20 mouse cellular contexts compared by ENCODE assay signal in genomic region chr4:105265678-105266077, GRCm38 (mm10).
DNase-seq lines count a peak whose midpoint lies in the region; ATAC-seq and TF ChIP-seq lines count a peak whose summit lies in the region.
"Had no signal": no experiment of that assay in that cellular context is flagged by ENCODE, and none has a peak within 500 bp of the region (broad histone marks: within the 10 kb centered on the region; RNA-seq: fewer than 3 reads in every experiment).

No protein-coding gene starts in this region.

- no peak for TF ChIP-seq CTCF in midbrain, postnatal 0 days (IDR thresholded peaks at IDR 0.05)
- TF ChIP-seq CTCF in stomach, postnatal 0 days (IDR thresholded peaks at IDR 0.05; ENCODE audit: low read depth), result no peak

- no peaks in the 10 kb centered on the region for H3K9me3 ChIP-seq in midbrain, postnatal 0 days (ENCODE audit: low read length)
- no peaks in the 10 kb centered on the region for H3K9me3 ChIP-seq in midbrain, embryonic 13.5 days
- no peaks in the 10 kb centered on the region for H3K9me3 ChIP-seq in stomach, postnatal 0 days (ENCODE audit: control insufficient read depth, low read length)
- H3K9me3 ChIP-seq: embryonic facial prominence, embryonic 13.5 days; limb, embryonic 15.5 days; midbrain, embryonic 10.5 days had no signal

- ATAC-seq in midbrain, postnatal 0 days (ENCODE audit: low FRiP score), result no peak
- no peak for ATAC-seq in midbrain, embryonic 13.5 days
- ATAC-seq in stomach, postnatal 0 days (ENCODE audit: low FRiP score, low TSS enrichment), result peak; percentile 57; the same call in 1 of the 2 replicates
- ATAC-seq: hindbrain, embryonic 16.5 days; liver, postnatal 0 days had no signal

- no peaks in the 10 kb centered on the region for H3K36me3 ChIP-seq in midbrain, postnatal 0 days (ENCODE audit: insufficient read depth, low read length)
- H3K36me3 ChIP-seq in midbrain, embryonic 13.5 days, result no peaks in the 10 kb centered on the region
- no peaks in the 10 kb centered on the region for H3K36me3 ChIP-seq in stomach, postnatal 0 days (ENCODE audit: control insufficient read depth, insufficient read depth, low read length)
- H3K36me3 ChIP-seq: embryonic facial prominence, embryonic 13.5 days; limb, embryonic 15.5 days; midbrain, embryonic 10.5 days had no signal

- no peak overlapping the region for H3K27ac ChIP-seq in midbrain, postnatal 0 days (ENCODE audit: low read depth, low read length)
- H3K27ac ChIP-seq in midbrain, embryonic 13.5 days, result no peak overlapping the region
- no peak overlapping the region for H3K27ac ChIP-seq in stomach, postnatal 0 days (replicated peaks)
- H3K27ac ChIP-seq: embryonic facial prominence, embryonic 13.5 days; kidney, postnatal 0 days; limb, embryonic 15.5 days; midbrain, embryonic 10.5 days had no signal

- no peak for TF ChIP-seq EP300 in stomach, postnatal 0 days (optimal IDR thresholded peaks at IDR 0.05)

- DNase-seq in adrenal gland, postnatal 10 days, result peak; percentile 34
- no peak for DNase-seq in adrenal gland, postnatal 36 days
- peak; percentile 47 for DNase-seq in kidney, postnatal 10 days
- DNase-seq in kidney, postnatal 14 days, result no peak
- peak; percentile 31 for DNase-seq in midbrain, postnatal 0 days (ENCODE audit: low spot score)
- DNase-seq in stomach, postnatal 0 days (ENCODE audit: low spot score), result no peak
- no peak for DNase-seq in urinary bladder, postnatal 14 days (ENCODE audit: low spot score)
- DNase-seq: adrenal gland, adult 2 months; cerebellum, adult 9-10 months; gastrocnemius, postnatal 10 days; kidney, adult 11 months; layer of hippocampus, adult 9-11 months; liver, postnatal 0 days; thymus, postnatal 25 days had no signal

- H3K4me2 ChIP-seq in midbrain, postnatal 0 days (ENCODE audit: low read depth, low read length, poor library complexity, severe bottlenecking), result no peak overlapping the region
- H3K4me2 ChIP-seq in midbrain, embryonic 13.5 days (replicated peaks), result no peak overlapping the region
- H3K4me2 ChIP-seq in stomach, postnatal 0 days (replicated peaks; ENCODE audit: low read depth), result no peak overlapping the region
- H3K4me2 ChIP-seq: embryonic facial prominence, embryonic 13.5 days; limb, embryonic 15.5 days had no signal

- H3K4me3 ChIP-seq in midbrain, postnatal 0 days (ENCODE audit: low read depth, low read length), result no peak overlapping the region
- H3K4me3 ChIP-seq in midbrain, embryonic 13.5 days (replicated peaks), result no peak overlapping the region
- H3K4me3 ChIP-seq in stomach, postnatal 0 days (ENCODE audit: low read depth, low read length), result no peak overlapping the region
- H3K4me3 ChIP-seq: embryonic facial prominence, embryonic 13.5 days; limb, embryonic 15.5 days; midbrain, embryonic 10.5 days had no signal

- no peaks in the 10 kb centered on the region for H3K4me1 ChIP-seq in midbrain, postnatal 0 days (ENCODE audit: insufficient read depth, low read length)
- no peaks in the 10 kb centered on the region for H3K4me1 ChIP-seq in midbrain, embryonic 13.5 days (replicated peaks)
- no peaks in the 10 kb centered on the region for H3K4me1 ChIP-seq in stomach, postnatal 0 days (replicated peaks; ENCODE audit: control insufficient read depth, insufficient read depth)
- H3K4me1 ChIP-seq: midbrain, embryonic 10.5 days had no signal

- H3K27me3 ChIP-seq in midbrain, postnatal 0 days (ENCODE audit: insufficient read depth, low read length), result no peaks in the 10 kb centered on the region
- H3K27me3 ChIP-seq in midbrain, embryonic 13.5 days, result no peaks in the 10 kb centered on the region
- H3K27me3 ChIP-seq in stomach, postnatal 0 days (ENCODE audit: control insufficient read depth, insufficient read depth, low read length), result no peaks in the 10 kb centered on the region
- H3K27me3 ChIP-seq: embryonic facial prominence, embryonic 13.5 days; limb, embryonic 15.5 days had no signal

- no peak overlapping the region for H3K9ac ChIP-seq in midbrain, postnatal 0 days (replicated peaks; ENCODE audit: low read length, poor library complexity, severe bottlenecking)
- no peak overlapping the region for H3K9ac ChIP-seq in midbrain, embryonic 13.5 days (replicated peaks)
- no peak overlapping the region for H3K9ac ChIP-seq in stomach, postnatal 0 days (ENCODE audit: low read length)
- H3K9ac ChIP-seq: embryonic facial prominence, embryonic 13.5 days; limb, embryonic 15.5 days; liver, postnatal 0 days had no signal

- WGBS in midbrain, postnatal 0 days, result 82% methylated on average over 4 of the region's 4 CpGs
- WGBS in midbrain, embryonic 13.5 days, result 80% methylated on average over 4 of the region's 4 CpGs
- 50% methylated on average over 4 of the region's 4 CpGs for WGBS in stomach, postnatal 0 days

Comparison
In these comparisons a context has a peak if more than half of its experiments do, and no peak if none do; other contexts are left out.
1. DNase-seq: peak in adrenal gland, postnatal 10 days (single experiment), kidney, postnatal 10 days (single experiment) and midbrain, postnatal 0 days (single experiment); none in adrenal gland, postnatal 36 days (0 of 2), kidney, postnatal 14 days (single experiment), stomach, postnatal 0 days (single experiment) and urinary bladder, postnatal 14 days (single experiment).